Comparison of ENCODE assay signal across 10 mouse cellular contexts in genomic region chr17:47754246-47754645, GRCm38 (mm10). TPM values are rescaled to one million over a fixed set of nuclear protein-coding genes. Genes with fewer than 3 reads are reported as not detected.
DNase-seq lines count a peak whose midpoint lies in the region; ATAC-seq and TF ChIP-seq lines count a peak whose summit lies in the region.
"Had no signal": no experiment of that assay in that cellular context is flagged by ENCODE, and none has a peak within 500 bp of the region (broad histone marks: within the 10 kb centered on the region; RNA-seq: fewer than 3 reads in every experiment).

No protein-coding gene starts in this region.

- no peaks in the 10 kb centered on the region for H3K36me3 ChIP-seq in midbrain, embryonic 13.5 days
- H3K36me3 ChIP-seq: embryonic facial prominence, embryonic 15.5 days had no signal

- H3K27me3 ChIP-seq in Patski: no peaks in the 10 kb centered on the region
- H3K27me3 ChIP-seq in midbrain, embryonic 13.5 days: no peaks in the 10 kb centered on the region
- H3K27me3 ChIP-seq: embryonic facial prominence, embryonic 15.5 days had no signal

- no peak overlapping the region for H3K9ac ChIP-seq in midbrain, embryonic 13.5 days (replicated peaks)
- H3K9ac ChIP-seq: embryonic facial prominence, embryonic 15.5 days had no signal

- no peak overlapping the region for H3K27ac ChIP-seq in midbrain, embryonic 13.5 days
- H3K27ac ChIP-seq: embryonic facial prominence, embryonic 15.5 days had no signal

- no peak overlapping the region for H3K4me3 ChIP-seq in midbrain, embryonic 13.5 days (replicated peaks)
- H3K4me3 ChIP-seq: embryonic facial prominence, embryonic 15.5 days had no signal

- TF ChIP-seq CTCF in Patski (IDR thresholded peaks at IDR 0.05): no peak

- in situ Hi-C loops in Patski (cut with MboI; ENCODE audit: low pct_unique_long_range_greater_than_20kb): no loop called here

- CTCF ChIA-PET in Patski (lab: Charles Lee): interaction anchor here (0.9 to 1.2 kb wide), 2 partner anchors 8 to 17 kb away, joined by 3 to 5 read pairs; partner anchors contain the start of gene Tfeb

- no peak for DNase-seq in frontal cortex, postnatal 25 days (ENCODE audit: low spot score in 2 of 2)
- DNase-seq in Patski (ENCODE audit: low read depth, low spot score): peak; percentile 60
- DNase-seq in heart, postnatal 4 days: peak; percentile 47
- DNase-seq in T-cell, adult 2 months (ENCODE audit: low spot score): no peak
- no peak for DNase-seq in embryo, embryonic 10.5 days (ENCODE audit: low spot score)

- no peaks in the 10 kb centered on the region for H3K4me1 ChIP-seq in midbrain, embryonic 13.5 days (replicated peaks)

- POLR2A ChIA-PET in Patski (lab: Charles Lee): interaction anchor here (9.9 kb wide), 1 partner anchor 15 kb away, joined by 91 read pairs; the partner anchor contains the start of gene Tfeb

- 79% methylated on average over 13 of the region's 13 CpGs for WGBS in midbrain, embryonic 13.5 days

- H3K4me2 ChIP-seq in midbrain, embryonic 13.5 days (replicated peaks): no peak overlapping the region
- H3K4me2 ChIP-seq: embryonic facial prominence, embryonic 15.5 days had no signal

- 0 out of 2 replicates have a peak, but pooled peaks have one; percentile 20 for ATAC-seq in frontal cortex, adult (ENCODE audit: low TSS enrichment)
- peak; percentile 25 for ATAC-seq in Patski
- ATAC-seq in megakaryocyte progenitor cell, adult 5-6 weeks (replicated peaks; ENCODE audit: poor library complexity): peak; percentile 94
- ATAC-seq in midbrain, embryonic 13.5 days: no peak

- H3K9me3 ChIP-seq in midbrain, embryonic 13.5 days: peaks cover 3% of the 10 kb centered on the region; the same call in 1 of the 2 replicates
- H3K9me3 ChIP-seq: embryonic facial prominence, embryonic 15.5 days had no signal

RNA-seq across cellular contexts. Expression of gene Tfeb, which starts 17.4 kb away (rescaled TPM):
- 48.3 TPM for polyA plus RNA-seq in Patski (2021)
- total RNA-seq in heart, postnatal 4 days (2021): 10 to 100 TPM; 50.3 to 53.1 TPM
- 6.5 and 7.5 TPM in 2 replicates for total RNA-seq in megakaryocyte progenitor cell, adult 5-6 weeks (2015)
- total RNA-seq in megakaryocyte progenitor cell, adult 5-6 weeks (2017): 7.5 and 10.9 TPM in 2 replicates
- 1.8 and 2.0 TPM in 2 replicates for polyA plus RNA-seq in midbrain, embryonic 13.5 days (2015; fragmentation: Nextera tagmentation; extraction: Ambion mirVana)

RNA-seq across cellular contexts. Expression of gene Pgc, which starts 27.6 kb away (rescaled TPM):
- not detected for polyA plus RNA-seq in Patski (2021)
- total RNA-seq in heart, postnatal 4 days (2021): not detected
- not detected in 2 replicates for total RNA-seq in megakaryocyte progenitor cell, adult 5-6 weeks (2015)
- total RNA-seq in megakaryocyte progenitor cell, adult 5-6 weeks (2017): not detected in 2 replicates
- polyA plus RNA-seq in midbrain, embryonic 13.5 days (2015; fragmentation: Nextera tagmentation; extraction: Ambion mirVana): not detected in 2 replicates
- total RNA-seq: left cerebral cortex, postnatal 14 days had no signal

RNA-seq across cellular contexts. Expression of gene Prickle4, which starts 59.7 kb away (rescaled TPM):
- polyA plus RNA-seq in Patski (2021): 5.5 TPM
- total RNA-seq in heart, postnatal 4 days (2021): 1 to 10 TPM; 1.8 to 2.1 TPM
- 0.15 and 0.64 TPM in 2 replicates for total RNA-seq in megakaryocyte progenitor cell, adult 5-6 weeks (2015)
- total RNA-seq in megakaryocyte progenitor cell, adult 5-6 weeks (2017): 0.33 and 1.4 TPM in 2 replicates
- 1.0 TPM in 2 replicates for polyA plus RNA-seq in midbrain, embryonic 13.5 days (2015; fragmentation: Nextera tagmentation; extraction: Ambion mirVana)

RNA-seq across cellular contexts. Expression of gene Gm21981, which starts 60.0 kb away (rescaled TPM):
- polyA plus RNA-seq in Patski (2021): 1.0 TPM
- 1 to 10 TPM in 1 of 2 experiments, under 1 TPM in 1; 0.98 to 1.1 TPM for total RNA-seq in heart, postnatal 4 days (2021)
- total RNA-seq in megakaryocyte progenitor cell, adult 5-6 weeks (2015): 0.54 TPM in 1 of 2 replicates, not detected in the other
- not detected in 2 replicates for total RNA-seq in megakaryocyte progenitor cell, adult 5-6 weeks (2017)
- polyA plus RNA-seq in midbrain, embryonic 13.5 days (2015; fragmentation: Nextera tagmentation; extraction: Ambion mirVana): 0.62 and 0.66 TPM in 2 replicates

Comparison
In these comparisons a context has a peak if more than half of its experiments do, and no peak if none do; other contexts are left out.
1. DNase-seq: peak in Patski (single experiment) and heart, postnatal 4 days (single experiment); none in frontal cortex, postnatal 25 days (0 of 2), T-cell, adult 2 months (single experiment) and embryo, embryonic 10.5 days (single experiment).
2. RNA of gene Tfeb, which starts 17.4 kb away (total RNA-seq): 50.3 to 53.1 TPM in heart, postnatal 4 days; 6.5 to 10.9 TPM in megakaryocyte progenitor cell, adult 5-6 weeks; every median in the first group is over 4 times any median in the second.